ENCODE assay signal across 21 mouse cellular contexts in the genomic region with DNA sequence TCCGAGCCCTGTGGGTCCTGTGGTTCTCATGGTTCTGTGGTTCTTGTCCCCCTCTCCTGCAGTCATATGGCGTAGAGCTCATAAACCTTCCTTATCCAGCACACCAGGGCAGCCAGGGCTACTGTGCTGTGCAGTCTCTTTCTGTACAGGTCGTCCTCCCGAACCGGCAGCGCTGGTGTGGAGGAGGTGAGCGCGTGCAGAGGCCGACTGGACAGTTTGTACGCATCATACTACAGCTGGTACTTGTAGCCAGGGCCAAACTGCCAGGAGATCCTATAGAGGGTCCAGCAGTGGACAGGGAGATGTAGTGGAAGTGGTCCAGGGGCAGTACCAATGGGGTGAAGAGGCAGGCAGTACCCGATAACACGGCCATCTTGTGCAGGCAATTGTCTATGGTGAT.
"Had no signal": no experiment of that assay in that cellular context is flagged by ENCODE, and none has a peak within 500 bp of the region (broad histone marks: within the 10 kb centered on the region; RNA-seq: fewer than 3 reads in every experiment).

No protein-coding gene starts in this region.

- H3K27me3 ChIP-seq: lung, embryonic 15.5 days; midbrain, embryonic 15.5 days; neural tube, embryonic 12.5 days; stomach, embryonic 15.5 days had no signal

- H3K4me3 ChIP-seq: layer of hippocampus, adult 2 months; limb, embryonic 10.5 days; limb, embryonic 13.5 days; liver, embryonic 12.5 days; liver, embryonic 15.5 days; lung, embryonic 15.5 days; megakaryocyte, embryonic 14.5 days; midbrain, embryonic 15.5 days; neural tube, embryonic 12.5 days; stomach, embryonic 15.5 days had no signal

- H3K4me2 ChIP-seq: limb, embryonic 13.5 days; liver, embryonic 12.5 days; liver, embryonic 15.5 days; lung, embryonic 15.5 days; midbrain, embryonic 11.5 days; midbrain, embryonic 15.5 days; neural tube, embryonic 12.5 days; stomach, embryonic 15.5 days had no signal

- ATAC-seq: liver, embryonic 12.5 days; midbrain, embryonic 15.5 days had no signal

- H3K9me3 ChIP-seq: limb, embryonic 10.5 days; limb, embryonic 13.5 days; liver, embryonic 12.5 days; liver, embryonic 15.5 days; lung, embryonic 15.5 days; megakaryocyte, embryonic 14.5 days; midbrain, embryonic 15.5 days; neural tube, embryonic 12.5 days; stomach, embryonic 15.5 days had no signal

- H3K36me3 ChIP-seq: limb, embryonic 10.5 days; limb, embryonic 13.5 days; liver, embryonic 12.5 days; liver, embryonic 15.5 days; lung, embryonic 15.5 days; midbrain, embryonic 15.5 days; neural tube, embryonic 12.5 days; stomach, embryonic 15.5 days had no signal

- H3K9ac ChIP-seq: limb, embryonic 13.5 days; liver, embryonic 12.5 days; liver, embryonic 15.5 days; lung, embryonic 15.5 days; midbrain, embryonic 15.5 days; neural tube, embryonic 12.5 days; stomach, embryonic 15.5 days had no signal

- DNase-seq: kidney, adult 2 months; layer of hippocampus, adult 9-11 months; liver; lung, adult 18-20 months; lung, postnatal 10 days; lung, postnatal 36 days; right cerebral cortex, postnatal 25 days; spleen, adult 18-20 months; thymus, postnatal 25 days had no signal

- H3K27ac ChIP-seq: kidney, postnatal 0 days; layer of hippocampus, adult 2 months; limb, embryonic 10.5 days; limb, embryonic 13.5 days; liver, embryonic 12.5 days; liver, embryonic 15.5 days; lung, embryonic 15.5 days; midbrain, embryonic 15.5 days; neural tube, embryonic 12.5 days; stomach, embryonic 15.5 days had no signal

- H3K4me1 ChIP-seq: liver, embryonic 12.5 days; liver, embryonic 15.5 days had no signal
